Mouse (Mus musculus) embryo, embryonic 10.5 days (tissue): ENCODE data around the gene Pdzd7.
"Not testable (repeated sequence)": the region's sequence is repeated elsewhere in the genome, so short reads cannot be mapped to it uniquely, and the experiment has no call there.

Source experiments
- DNase-seq: peaks from one replicate; pipeline ENCODE4 v3.0.0-alpha.2; 2015; ENCODE audit warnings: low spot score

The Pdzd7 gene

GRCm38 (mm10) chr19:45058113-45058839 is 12.8 kb upstream of the Pdzd7 start:
- DNase-seq = peak; percentile 100

- DNase-seq = no peak
Measured at GRCm38 (mm10) chr19:45057724-45058112, 12.2 kb upstream of the Pdzd7 start.

DNA sequence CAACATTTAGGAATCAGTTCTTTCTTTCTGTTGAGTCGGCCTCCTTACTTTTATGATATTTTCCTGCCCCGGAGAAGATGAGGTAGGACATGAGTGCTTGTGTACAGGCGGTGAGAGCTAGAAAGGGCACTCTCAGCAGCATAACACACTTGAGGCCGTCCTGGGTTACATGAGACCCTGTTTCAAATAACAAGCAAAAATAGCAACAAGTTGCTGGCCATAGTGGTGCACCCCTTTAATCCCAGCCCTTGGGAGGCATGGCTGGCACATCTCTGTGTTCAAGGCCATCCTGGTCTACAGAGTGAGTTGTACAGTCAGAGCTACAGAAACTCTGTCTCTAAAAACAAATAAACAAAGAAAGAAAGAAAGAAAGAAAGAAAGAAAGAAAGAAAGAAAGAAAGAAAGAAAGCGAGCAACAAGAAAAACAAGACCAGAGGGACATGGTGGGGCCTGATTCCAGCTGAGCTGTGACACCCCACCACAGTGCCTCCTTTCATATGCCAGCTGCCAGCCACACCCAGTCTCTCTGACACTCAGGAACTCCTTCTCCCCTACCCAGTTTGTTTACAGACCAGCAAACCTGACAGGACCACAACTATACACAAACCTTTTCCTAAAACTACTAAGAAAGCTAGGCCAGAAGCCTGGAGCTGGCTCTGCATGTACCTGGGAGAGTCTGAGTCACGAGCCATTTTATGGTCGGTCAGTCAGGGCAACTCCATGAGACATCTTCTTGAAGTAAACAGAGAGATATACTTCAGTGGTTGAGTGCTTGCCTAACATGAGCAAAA is 11.6 kb upstream of the Pdzd7 start:
- no peak for DNase-seq

GRCm38 (mm10) chr19:45056364-45056763 is 10.8 kb upstream of the Pdzd7 start:
- DNase-seq = peak; percentile 74

DNA sequence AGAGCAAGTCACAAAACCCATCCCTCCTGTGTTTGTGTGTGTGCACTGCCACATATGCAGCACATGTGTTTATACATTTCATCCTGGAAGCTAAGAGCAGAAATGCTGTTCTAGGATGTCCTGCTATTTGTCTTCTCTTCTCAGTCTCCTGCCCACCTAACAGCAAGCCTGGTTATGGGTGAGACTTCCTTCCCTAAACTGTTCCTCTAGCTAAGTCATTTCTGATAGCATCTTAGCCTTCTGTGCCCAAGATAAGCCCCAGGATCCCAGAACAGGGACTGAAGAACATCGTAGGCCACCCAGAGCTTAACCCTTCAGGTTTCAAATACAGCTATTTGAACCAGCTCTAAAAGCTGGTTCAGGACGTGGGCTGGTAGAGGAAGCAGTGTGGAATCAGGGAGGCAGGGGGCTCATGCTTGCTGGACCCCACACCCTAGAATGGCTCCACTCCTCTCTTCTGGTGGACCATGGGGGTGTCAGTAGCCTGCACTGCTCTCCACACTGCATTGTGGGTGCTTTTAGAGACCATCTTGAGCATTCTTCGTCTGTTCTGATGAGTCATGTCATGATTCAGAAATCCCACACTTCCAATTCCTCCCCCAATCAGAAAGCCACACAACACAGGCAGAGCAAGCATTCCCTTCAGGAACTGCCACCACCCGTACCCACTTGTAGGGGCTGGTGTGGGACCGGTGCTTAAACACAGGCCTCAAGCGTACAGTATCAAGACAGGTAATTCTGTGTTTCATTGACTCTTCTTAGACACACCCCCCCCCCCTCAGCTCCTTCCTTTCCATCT is 9.6 kb upstream of the Pdzd7 start:
- DNase-seq = no peak

DNA sequence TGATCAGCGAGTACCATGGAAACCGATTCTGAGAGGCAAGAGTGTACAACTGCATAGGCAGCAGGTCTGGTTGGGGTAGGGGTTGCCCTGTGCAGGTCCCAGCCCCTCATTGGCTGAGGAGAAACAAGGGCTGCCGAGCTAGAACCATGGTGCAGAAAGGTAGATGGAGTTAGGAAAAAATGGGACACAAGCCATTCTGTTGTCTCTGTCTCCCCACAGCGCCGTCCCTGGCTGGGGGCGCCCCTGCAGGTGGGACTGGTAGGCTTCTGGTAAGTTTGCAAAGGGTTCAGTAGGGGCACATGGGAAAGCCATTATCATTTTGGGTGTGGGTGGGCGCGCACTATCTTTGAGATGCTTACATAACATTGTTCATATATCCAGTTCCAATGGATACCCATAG is 7.9 kb upstream of the Pdzd7 start:
- DNase-seq = no peak

DNA sequence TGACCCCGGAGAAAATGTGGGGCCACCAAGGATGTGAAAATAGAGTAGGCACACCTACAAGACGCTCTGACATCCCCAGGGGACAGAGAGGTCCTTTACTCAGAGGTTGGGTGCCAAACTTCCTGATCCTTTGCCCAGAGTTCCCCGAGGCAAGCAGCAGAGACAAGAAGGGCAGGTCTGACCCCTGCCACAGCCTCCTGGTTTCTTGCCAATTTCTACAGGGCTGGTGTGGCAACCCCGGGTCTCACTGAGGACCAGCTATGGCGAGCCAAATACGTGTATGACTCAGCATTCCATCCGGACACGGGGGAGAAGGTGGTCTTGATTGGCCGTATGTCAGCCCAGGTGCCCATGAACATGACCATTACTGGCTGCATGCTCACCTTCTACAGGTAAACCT is 4.0 kb upstream of the Pdzd7 start:
- no peak for DNase-seq

- no peak for DNase-seq
Measured at GRCm38 (mm10) chr19:45048644-45049365, 3.3 kb upstream of the Pdzd7 start.

GRCm38 (mm10) chr19:45047935-45048643 is 2.6 kb upstream of the Pdzd7 start:
- no peak for DNase-seq

DNA sequence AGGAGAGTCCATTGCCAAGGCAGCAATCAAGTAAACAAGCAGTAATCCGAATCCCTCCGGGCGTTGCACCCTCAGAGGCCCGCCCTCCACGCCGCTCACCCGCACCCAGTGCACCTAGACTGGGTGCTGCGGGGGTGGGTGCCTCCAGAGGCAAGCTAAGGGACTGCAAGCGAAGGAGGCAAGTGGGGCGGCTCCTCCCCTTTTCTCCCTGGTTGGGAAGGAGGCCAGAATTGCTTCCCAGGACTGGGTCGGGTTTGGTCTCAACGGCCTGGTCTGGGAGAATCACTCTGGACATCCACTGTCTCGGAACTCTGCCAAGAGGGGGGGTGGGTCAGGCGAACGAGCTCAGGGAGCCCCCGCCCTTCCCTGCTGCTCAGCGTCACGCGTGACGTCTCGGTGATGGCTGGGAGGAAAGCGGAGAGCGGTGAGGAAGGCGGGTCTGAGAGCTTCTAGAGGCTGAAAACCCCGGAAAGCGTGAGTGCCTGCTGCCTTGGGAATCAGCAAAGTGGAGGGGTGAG is 2.0 kb upstream of the Pdzd7 start, which contains the start of gene Sfxn3:
Gene Sfxn3 (plus strand): TSS at position 87 of the 518 bp plus-strand sequence.
- DNase-seq = peak; percentile 79

GRCm38 (mm10) chr19:45046523-45047321 is 1.2 kb upstream of the Pdzd7 start:
- DNase-seq = peak; percentile 74

DNA sequence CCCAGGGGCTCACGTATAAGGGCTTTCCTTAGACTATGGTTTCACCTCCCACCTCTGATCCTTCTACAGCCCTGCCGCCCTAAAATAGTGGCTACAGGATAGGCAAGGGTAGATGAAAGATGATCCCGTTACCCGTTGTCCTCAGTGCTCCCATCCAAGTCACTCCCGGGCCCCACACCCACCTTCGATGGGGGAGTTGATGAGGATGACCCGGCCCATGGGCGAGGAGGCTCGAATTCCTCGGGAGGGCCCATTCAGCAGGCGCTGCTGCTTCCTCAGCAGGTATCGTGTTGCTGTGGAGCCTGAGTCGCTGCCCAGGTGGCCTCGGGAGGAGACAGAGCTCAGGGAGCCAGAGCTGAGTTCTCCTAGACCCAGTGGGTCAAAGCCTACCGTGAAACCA is 281 bp downstream of the Pdzd7 start:
- DNase-seq = no peak

DNA sequence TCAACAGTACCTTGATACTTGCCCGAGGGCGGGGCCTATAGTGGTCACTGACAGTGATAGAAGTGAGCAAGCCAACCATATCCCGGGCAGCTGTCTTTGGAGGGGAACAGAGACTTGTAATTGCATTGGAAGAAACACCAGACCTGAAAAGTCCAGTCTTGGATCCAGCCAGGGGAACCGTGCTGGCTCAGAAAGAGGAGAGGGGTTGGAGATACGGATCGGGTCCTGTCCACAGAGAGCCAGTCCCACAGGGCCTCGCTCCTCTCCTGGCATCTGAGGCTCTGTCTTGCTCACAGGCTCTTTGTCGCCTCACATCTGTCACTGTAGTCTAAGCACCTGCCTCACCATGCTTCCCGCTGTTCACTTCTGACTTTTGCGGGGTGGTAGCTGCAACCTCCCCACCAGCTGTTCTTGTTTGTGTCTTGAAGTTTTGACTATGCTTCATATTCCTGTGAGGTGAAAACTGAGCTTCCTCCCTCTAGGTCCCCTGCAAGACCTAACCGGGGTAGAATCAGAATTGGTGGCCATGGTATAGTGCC is 1.1 kb downstream of the Pdzd7 start:
- no peak for DNase-seq

- DNase-seq = no peak
Measured at GRCm38 (mm10) chr19:45040214-45040613, 5.3 kb downstream of the Pdzd7 start.

DNA sequence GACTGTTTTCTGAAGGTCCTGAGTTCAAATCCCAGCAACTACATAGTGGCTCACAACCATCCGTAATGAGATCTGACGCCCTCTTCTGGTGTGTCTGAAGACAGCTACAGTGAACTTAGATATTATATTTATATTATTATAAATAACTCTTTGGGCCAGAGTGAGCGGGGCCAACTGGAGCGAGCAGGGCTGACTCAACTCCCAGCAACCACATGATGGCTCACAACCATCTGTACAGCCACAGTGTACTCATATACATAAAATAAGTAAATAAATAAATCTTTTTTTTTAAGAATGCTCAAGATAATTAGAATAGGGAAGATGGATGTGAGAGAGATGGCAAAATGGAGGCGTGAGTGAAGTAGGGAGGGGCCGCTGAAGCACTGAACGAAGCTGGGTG is 7.3 kb downstream of the Pdzd7 start:
- not testable (repeated sequence) for DNase-seq

DNA sequence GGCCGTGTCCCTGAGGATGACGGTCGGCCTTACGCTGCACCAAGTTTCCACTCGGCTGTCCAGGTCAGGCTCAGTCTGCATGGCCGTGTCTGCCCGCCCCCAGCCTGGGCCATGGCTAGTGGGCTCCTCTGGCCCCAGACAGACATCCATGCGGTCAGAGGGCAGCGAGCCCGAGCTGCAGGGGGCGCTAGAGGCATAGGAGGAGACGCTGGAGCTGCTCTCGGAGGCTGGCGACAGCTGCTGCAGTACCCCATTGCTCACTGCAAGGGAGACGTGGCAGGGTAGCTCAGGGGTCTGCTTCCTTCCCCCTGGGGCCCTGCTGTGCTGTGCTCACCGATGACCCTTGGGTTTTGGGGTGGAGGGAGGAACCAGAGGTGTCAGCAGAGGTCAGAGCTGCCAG is 8.7 kb downstream of the Pdzd7 start:
- DNase-seq = peak; percentile 64

DNA sequence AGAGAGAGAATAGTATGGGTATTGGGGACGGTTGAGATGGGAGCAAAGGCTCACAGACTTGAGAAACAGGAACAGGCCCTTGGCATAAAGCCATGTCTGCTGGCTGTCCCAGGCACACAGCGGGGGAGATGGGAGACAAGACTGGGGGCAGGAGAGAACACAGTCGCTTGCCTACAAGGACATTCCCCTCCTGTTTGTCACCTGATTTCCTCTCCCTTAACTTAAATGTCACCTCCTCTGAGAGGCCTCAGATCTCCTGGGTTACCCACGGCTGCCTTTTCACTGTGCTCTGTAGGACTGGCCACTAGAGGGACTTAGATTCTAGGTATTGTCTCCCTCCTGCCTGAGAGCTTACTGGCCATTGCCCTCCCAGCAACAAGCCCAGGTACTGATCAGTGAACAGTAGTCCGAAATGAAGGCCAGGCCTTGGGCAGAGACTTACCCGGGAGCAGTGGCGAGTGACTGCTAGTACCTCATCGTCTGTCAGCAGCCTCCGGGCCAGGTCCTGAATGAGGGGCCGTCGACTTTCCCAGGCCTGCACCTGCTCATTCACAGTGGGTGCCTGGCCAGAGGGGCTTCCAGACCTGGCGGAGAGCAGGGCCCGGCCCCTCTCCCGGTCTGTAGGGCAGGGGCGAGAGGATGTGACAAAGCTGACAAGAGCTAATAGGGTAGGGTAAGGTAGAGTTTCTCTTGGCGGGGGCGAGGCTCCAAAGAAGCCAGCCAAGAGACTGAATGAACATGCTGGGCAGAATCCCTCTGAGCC is 12.8 kb downstream of the Pdzd7 start:
- no peak for DNase-seq

DNA sequence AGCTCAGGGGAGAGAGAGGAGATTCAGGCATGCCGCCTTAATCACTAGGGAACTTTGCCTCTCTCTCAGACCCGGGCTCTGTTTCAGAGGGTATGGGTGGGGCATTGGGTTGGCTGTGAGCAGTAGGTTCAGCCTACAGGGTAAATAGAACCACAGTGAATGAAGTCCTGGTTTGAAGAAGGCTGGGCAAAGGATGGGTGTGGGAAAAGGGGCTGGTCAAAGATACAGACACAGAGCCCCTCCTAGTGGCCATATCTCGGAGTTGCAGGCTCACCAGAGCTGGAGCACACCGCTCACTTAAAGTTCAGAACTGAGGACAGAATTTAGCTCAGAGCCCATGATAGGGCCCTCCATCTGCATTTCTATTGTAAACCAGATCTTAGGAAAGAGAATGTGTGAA is 13.7 kb downstream of the Pdzd7 start:
- DNase-seq = peak; percentile 92
